Mouse (Mus musculus): ENCODE measurements at regions not wholly inside any gene's neighbourhood (a gene's known extent, or its start where the extent isn't known, plus 50 kb on each side); places are given as distances from the start of the nearest gene placed in this dataset.
A peak's percentile ranks its signal among the peaks of the same experiment; 100 is the strongest.

DNA sequence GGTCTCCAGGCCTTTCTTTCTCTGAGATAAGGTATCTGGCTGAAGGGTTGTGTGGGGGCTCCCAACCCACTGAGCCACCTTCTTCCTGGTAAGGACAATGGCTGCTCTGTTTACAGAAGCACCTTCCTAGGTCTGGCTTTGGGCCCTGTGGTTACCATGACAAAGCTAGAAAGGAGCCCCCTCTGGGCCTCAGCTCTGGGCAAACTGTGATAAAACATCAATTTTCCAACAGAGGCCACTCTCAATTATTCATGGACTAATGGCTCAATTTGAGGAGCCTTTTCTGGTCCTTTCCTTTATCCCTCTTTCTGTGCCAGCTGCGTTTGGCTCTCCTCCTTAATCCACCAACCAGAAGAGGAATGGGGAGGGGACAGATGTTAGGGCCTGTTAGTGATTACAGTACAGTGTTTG, 97.3 kb upstream of the Atp1a1 start:
- H3K4me3 ChIP-seq (ENCODE audit: low read depth, low read length), result no peak overlapping the region
- H3K9me3 ChIP-seq (ENCODE audit: control insufficient read depth, low read length), result no peaks in the 10 kb centered on the region; the same call in 1 of the 2 replicates
- ATAC-seq (replicated peaks; ENCODE audit: low FRiP score) (peak; percentile 91), DNase-seq (ENCODE audit: low spot score) (peak; percentile 53)
- H3K4me1 ChIP-seq (replicated peaks; ENCODE audit: control insufficient read depth, insufficient read depth, low read length), result 0 out of 2 replicates have a peak, but pooled peaks cover 5% of the 10 kb centered on the region
- H3K27me3 ChIP-seq (ENCODE audit: control insufficient read depth, insufficient read depth, low read length), result no peaks in the 10 kb centered on the region
- WGBS, result 0% methylated on average over 1 of the region's 1 CpGs
- no peak overlapping the region for H3K4me2 ChIP-seq (ENCODE audit: low read depth, low read length, severe bottlenecking)
- H3K36me3 ChIP-seq (ENCODE audit: control insufficient read depth, insufficient read depth, low read length), result no peaks in the 10 kb centered on the region
- no peak overlapping the region for H3K9ac ChIP-seq (ENCODE audit: low read length)
- H3K27ac ChIP-seq (ENCODE audit: low read depth, low read length), result peak overlapping the region; percentile 66; the same call in 1 of the 2 replicates

DNA sequence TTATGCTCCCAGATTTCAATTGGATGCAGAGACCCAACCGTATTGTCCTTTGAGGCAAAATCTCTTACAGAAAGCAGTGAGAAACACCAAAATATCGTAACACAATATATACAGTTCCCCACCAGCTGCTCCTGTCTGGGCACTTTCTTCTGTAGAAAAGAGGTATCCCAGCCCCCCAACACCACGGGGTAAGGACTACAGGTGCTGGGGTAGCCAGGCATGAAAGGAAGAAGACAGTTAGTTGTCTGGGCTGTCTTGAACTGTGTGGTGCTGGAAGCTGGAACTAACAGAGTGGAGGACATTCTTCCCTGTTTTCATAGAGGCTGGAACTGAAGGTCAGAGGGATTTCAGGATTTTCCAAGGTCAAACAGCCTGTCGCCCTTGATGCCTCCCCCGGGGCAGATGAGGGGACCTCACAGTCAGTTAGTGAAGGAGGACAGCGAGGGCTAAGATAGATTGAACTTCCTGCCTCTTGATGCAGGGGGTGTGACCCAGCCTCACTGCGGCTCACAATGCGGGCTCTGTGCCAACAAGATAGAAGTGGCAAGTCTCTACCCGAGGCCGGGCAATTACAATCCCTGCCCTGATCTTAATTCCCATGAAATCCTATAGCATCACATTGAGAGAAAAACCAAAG, 96.6 kb upstream of the Atp1a1 start:
- peak; percentile 40; the same call in 1 of the 2 replicates for ATAC-seq (replicated peaks; ENCODE audit: low FRiP score)
- no peaks in the 10 kb centered on the region for H3K36me3 ChIP-seq (ENCODE audit: control insufficient read depth, insufficient read depth, low read length)
- 0 out of 2 replicates have a peak, but pooled peaks cover 5% of the 10 kb centered on the region for H3K4me1 ChIP-seq (replicated peaks; ENCODE audit: control insufficient read depth, insufficient read depth, low read length)
- H3K27me3 ChIP-seq (ENCODE audit: control insufficient read depth, insufficient read depth, low read length), result no peaks in the 10 kb centered on the region
- no peak overlapping the region for H3K9ac ChIP-seq (ENCODE audit: low read length)
- no peak overlapping the region for H3K4me3 ChIP-seq (ENCODE audit: low read depth, low read length)
- peak overlapping the region; percentile 66; the same call in 1 of the 2 replicates for H3K27ac ChIP-seq (ENCODE audit: low read depth, low read length)
- peak; percentile 51 for DNase-seq (ENCODE audit: low spot score)
- H3K9me3 ChIP-seq (ENCODE audit: control insufficient read depth, low read length), result no peaks in the 10 kb centered on the region; the same call in 1 of the 2 replicates
- WGBS, result 78% methylated on average over 10 of the region's 10 CpGs
- H3K4me2 ChIP-seq (ENCODE audit: low read depth, low read length, severe bottlenecking), result no peak overlapping the region

DNA sequence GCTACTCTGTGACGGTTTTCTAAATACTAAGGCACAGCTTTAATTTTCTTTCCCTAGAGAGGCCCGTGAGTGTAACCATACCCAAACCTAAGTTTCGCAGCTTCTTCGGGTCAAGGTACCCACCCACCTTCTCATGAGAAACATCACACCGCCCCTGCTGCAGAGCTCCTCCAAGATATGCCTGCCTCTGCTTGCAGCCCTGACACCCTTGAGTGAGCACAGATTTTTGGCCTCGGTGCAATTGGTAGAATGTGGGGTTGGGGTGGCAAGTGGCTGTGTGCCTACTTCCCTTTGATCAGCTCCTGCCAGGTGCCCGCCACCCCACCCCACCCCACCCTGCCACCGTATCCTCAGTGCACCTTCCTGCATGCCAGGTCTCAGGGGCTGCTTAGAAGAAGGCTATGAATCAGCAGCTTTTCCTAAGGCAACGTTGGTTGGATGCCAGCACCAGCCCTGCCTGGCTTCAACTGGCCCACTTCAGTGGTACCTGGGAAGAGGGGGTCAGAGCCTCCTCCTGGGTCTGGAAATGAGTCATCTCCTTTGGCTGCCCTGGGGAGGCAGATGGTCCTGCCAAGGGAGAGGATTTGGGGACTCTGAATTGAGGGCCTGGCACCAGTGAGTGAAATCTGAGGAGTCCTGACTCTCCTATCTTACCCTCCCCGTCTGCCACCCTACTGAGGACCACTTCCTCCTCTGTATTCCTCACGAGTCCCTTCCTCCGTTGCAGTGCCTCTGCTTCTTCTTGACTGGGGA, 95.6 kb upstream of the Atp1a1 start:
- Histone ChIP-seq H3K4me3 (ENCODE audit: low read depth, low read length) (no peak overlapping the region), H3K9me3 (ENCODE audit: control insufficient read depth, low read length) (no peaks in the 10 kb centered on the region; the same call in 1 of the 2 replicates), H3K4me1 (replicated peaks; ENCODE audit: control insufficient read depth, insufficient read depth, low read length) (0 out of 2 replicates have a peak, but pooled peaks cover 5% of the 10 kb centered on the region), H3K27ac (ENCODE audit: low read depth, low read length) (no peak overlapping the region), H3K4me2 (ENCODE audit: low read depth, low read length, severe bottlenecking) (no peak overlapping the region), H3K36me3 (ENCODE audit: control insufficient read depth, insufficient read depth, low read length) (no peaks in the 10 kb centered on the region), H3K9ac (ENCODE audit: low read length) (no peak overlapping the region), H3K27me3 (ENCODE audit: control insufficient read depth, insufficient read depth, low read length) (no peaks in the 10 kb centered on the region)
- 84% methylated on average over 12 of the region's 12 CpGs for WGBS
- DNase-seq (ENCODE audit: low spot score), result peak; percentile 41
- ATAC-seq (replicated peaks; ENCODE audit: low FRiP score), result no peak

DNA sequence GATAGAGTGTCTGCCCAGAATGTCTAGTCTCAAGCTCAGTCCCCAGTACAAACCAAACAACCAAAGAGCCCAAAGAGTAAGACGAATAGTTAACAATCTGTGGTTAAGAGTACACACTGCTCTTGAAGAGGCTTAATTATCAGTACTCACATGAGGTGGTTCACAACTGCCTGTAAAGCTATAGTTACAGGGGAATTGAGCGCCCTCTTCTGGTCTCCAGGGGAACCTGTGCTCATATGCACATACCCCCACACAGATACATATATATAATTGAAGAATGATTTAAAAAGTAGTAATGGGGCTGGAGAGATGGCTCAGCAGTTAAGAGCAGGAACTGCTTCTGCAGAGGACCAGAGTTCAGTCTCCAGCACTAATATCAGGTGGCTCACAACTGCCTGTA, 92.3 kb upstream of the Atp1a1 start:
- DNase-seq (ENCODE audit: low spot score) (peak; percentile 30), ATAC-seq (replicated peaks; ENCODE audit: low FRiP score) (no peak)
- H3K36me3 ChIP-seq (ENCODE audit: control insufficient read depth, insufficient read depth, low read length), result no peaks in the 10 kb centered on the region
- no peak overlapping the region for H3K9ac ChIP-seq (ENCODE audit: low read length)
- H3K9me3 ChIP-seq (ENCODE audit: control insufficient read depth, low read length), result no peaks in the 10 kb centered on the region; the same call in 1 of the 2 replicates
- H3K27me3 ChIP-seq (ENCODE audit: control insufficient read depth, insufficient read depth, low read length), result no peaks in the 10 kb centered on the region
- H3K4me3 ChIP-seq (ENCODE audit: low read depth, low read length), result no peak overlapping the region
- 80% methylated on average over 2 of the region's 2 CpGs for WGBS
- 0 out of 2 replicates have a peak, but pooled peaks cover 2% of the 10 kb centered on the region for H3K4me1 ChIP-seq (replicated peaks; ENCODE audit: control insufficient read depth, insufficient read depth, low read length)
- H3K4me2 ChIP-seq (ENCODE audit: low read depth, low read length, severe bottlenecking), result no peak overlapping the region
- no peak overlapping the region for H3K27ac ChIP-seq (ENCODE audit: low read depth, low read length)

DNA sequence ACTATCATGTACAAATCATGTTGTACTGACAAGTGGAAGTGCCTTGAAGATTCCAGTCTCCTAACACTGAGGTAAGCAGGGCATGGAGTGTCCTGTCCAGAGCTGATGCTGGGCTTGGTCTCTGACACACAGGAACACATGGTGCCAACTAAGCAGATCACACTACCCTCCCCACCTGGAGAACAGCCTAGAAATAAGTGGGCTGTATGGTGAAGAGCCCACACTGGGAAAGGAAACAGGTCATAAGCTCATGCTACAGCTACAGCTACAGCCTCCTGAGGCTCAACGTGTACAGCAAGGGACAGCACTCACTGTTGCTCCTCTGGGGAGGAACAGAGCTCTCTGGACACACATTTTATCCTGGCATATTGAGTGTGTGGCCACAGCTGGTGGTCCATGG, 89.8 kb upstream of the Atp1a1 start:
- no peak for ATAC-seq (replicated peaks; ENCODE audit: low FRiP score)
- no peak for DNase-seq (ENCODE audit: low spot score)
- no peaks in the 10 kb centered on the region; the same call in 1 of the 2 replicates for H3K9me3 ChIP-seq (ENCODE audit: control insufficient read depth, low read length)
- H3K4me1 ChIP-seq (replicated peaks; ENCODE audit: control insufficient read depth, insufficient read depth, low read length), result no peaks in the 10 kb centered on the region
- H3K27me3 ChIP-seq (ENCODE audit: control insufficient read depth, insufficient read depth, low read length), result no peaks in the 10 kb centered on the region
- no peak overlapping the region for H3K9ac ChIP-seq (ENCODE audit: low read length)
- 58% methylated on average over 1 of the region's 1 CpGs for WGBS
- H3K4me2 ChIP-seq (ENCODE audit: low read depth, low read length, severe bottlenecking), result no peak overlapping the region
- H3K36me3 ChIP-seq (ENCODE audit: control insufficient read depth, insufficient read depth, low read length), result no peaks in the 10 kb centered on the region
- no peak overlapping the region for H3K27ac ChIP-seq (ENCODE audit: low read depth, low read length)
- H3K4me3 ChIP-seq (ENCODE audit: low read depth, low read length), result no peak overlapping the region

DNA sequence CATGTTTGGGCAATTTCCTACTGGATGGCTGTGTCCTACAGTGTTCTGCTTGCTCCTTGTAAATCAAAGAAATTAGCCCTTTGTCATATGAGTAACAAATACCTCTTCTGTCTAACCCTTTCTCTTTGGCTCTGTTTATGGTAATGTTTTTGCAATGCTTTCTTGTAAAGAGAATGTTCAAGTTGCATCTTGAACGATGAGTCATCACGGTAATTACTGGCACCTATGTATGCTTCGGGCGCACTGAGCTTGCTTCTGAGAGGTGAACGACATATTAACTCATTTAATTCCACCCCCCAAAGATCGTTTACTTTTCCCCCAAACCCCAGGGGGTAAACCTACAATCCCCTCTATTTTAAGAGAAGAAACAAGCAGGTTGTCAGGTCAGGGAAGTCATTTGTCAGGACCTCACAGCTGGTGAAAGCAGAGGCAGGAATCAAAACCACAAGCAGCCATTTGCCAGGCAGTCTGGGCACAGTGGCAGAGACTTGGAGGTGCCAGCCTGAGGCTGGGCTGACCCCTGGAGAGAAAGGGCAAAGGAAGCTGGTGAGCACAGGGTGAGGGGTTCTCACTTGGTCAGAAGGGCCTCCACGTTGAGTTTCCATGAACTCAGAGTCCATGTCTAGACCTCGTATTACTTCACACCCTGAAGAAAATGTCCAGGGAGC, 87.6 kb upstream of the Atp1a1 start:
- no peaks in the 10 kb centered on the region; the same call in 1 of the 2 replicates for H3K9me3 ChIP-seq (ENCODE audit: control insufficient read depth, low read length)
- WGBS, result 80% methylated on average over 8 of the region's 8 CpGs
- no peak for DNase-seq (ENCODE audit: low spot score)
- H3K4me2 ChIP-seq (ENCODE audit: low read depth, low read length, severe bottlenecking), result no peak overlapping the region
- no peak for ATAC-seq (replicated peaks; ENCODE audit: low FRiP score)
- no peaks in the 10 kb centered on the region for H3K4me1 ChIP-seq (replicated peaks; ENCODE audit: control insufficient read depth, insufficient read depth, low read length)
- H3K4me3 ChIP-seq (ENCODE audit: low read depth, low read length), result no peak overlapping the region
- no peaks in the 10 kb centered on the region for H3K27me3 ChIP-seq (ENCODE audit: control insufficient read depth, insufficient read depth, low read length)
- H3K27ac ChIP-seq (ENCODE audit: low read depth, low read length), result no peak overlapping the region
- no peak overlapping the region for H3K9ac ChIP-seq (ENCODE audit: low read length)
- no peaks in the 10 kb centered on the region for H3K36me3 ChIP-seq (ENCODE audit: control insufficient read depth, insufficient read depth, low read length)

DNA sequence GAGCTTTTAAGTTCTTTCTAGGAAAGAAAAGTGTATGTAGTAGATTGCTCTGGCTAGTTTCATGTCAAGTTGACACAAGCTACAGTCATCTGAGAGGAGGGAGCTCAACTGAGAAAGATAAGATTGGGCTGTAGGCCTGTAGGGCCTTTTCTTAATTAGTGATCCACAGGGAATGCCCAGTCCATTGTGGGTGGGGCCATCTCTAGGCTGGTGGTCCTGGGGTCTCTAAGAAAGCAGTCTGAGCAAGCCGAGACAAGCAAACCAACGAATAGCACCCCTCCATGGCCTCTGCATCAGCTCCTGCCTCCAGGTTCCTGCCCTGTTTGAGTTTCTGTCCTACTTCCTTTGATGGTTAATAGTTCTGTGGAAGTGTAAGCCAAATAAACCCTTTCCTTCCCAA, 86.3 kb upstream of the Atp1a1 start:
- ATAC-seq (replicated peaks; ENCODE audit: low FRiP score) (no peak), DNase-seq (ENCODE audit: low spot score) (no peak)
- Histone ChIP-seq H3K4me1 (replicated peaks; ENCODE audit: control insufficient read depth, insufficient read depth, low read length) (no peaks in the 10 kb centered on the region), H3K36me3 (ENCODE audit: control insufficient read depth, insufficient read depth, low read length) (no peaks in the 10 kb centered on the region), H3K4me2 (ENCODE audit: low read depth, low read length, severe bottlenecking) (no peak overlapping the region), H3K27ac (ENCODE audit: low read depth, low read length) (no peak overlapping the region), H3K9ac (ENCODE audit: low read length) (no peak overlapping the region), H3K4me3 (ENCODE audit: low read depth, low read length) (no peak overlapping the region), H3K27me3 (ENCODE audit: control insufficient read depth, insufficient read depth, low read length) (no peaks in the 10 kb centered on the region), H3K9me3 (ENCODE audit: control insufficient read depth, low read length) (no peaks in the 10 kb centered on the region)
- 67% methylated on average over 2 of the region's 2 CpGs for WGBS

DNA sequence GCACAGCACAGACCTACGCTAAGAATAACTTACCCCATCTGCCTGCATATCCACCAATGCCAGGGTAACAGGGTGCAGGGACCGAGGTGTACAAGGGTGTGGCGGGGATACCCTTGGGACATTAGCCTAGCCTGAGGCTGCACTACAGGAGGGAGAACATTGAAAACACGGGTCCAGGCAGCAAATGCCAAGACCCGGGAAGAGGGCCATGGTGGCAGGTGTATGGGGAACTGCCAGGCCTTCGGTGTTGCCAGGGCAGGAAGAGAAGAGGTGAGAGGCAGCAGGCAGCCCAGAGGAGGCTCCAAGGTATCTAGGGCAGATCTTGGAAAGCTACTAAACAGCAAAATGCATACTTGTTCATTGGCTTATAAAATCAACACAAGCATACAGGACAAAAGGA, 85.7 kb upstream of the Atp1a1 start:
- H3K4me1 ChIP-seq (replicated peaks; ENCODE audit: control insufficient read depth, insufficient read depth, low read length), result no peaks in the 10 kb centered on the region
- H3K9me3 ChIP-seq (ENCODE audit: control insufficient read depth, low read length), result no peaks in the 10 kb centered on the region
- H3K27me3 ChIP-seq (ENCODE audit: control insufficient read depth, insufficient read depth, low read length), result no peaks in the 10 kb centered on the region
- DNase-seq (ENCODE audit: low spot score) (peak; percentile 9), ATAC-seq (replicated peaks; ENCODE audit: low FRiP score) (no peak)
- no peak overlapping the region for H3K9ac ChIP-seq (ENCODE audit: low read length)
- WGBS, result 88% methylated on average over 6 of the region's 6 CpGs
- H3K4me3 ChIP-seq (ENCODE audit: low read depth, low read length), result no peak overlapping the region
- no peak overlapping the region for H3K27ac ChIP-seq (ENCODE audit: low read depth, low read length)
- H3K4me2 ChIP-seq (ENCODE audit: low read depth, low read length, severe bottlenecking), result no peak overlapping the region
- H3K36me3 ChIP-seq (ENCODE audit: control insufficient read depth, insufficient read depth, low read length), result no peaks in the 10 kb centered on the region
